Mouse (Mus musculus) testis, adult 2 months (tissue): ENCODE results near the gene Dpp6. TPM values are rescaled to one million over a fixed set of nuclear protein-coding genes. Genes with fewer than 3 reads are reported as not detected.

Source experiments
- H3K27ac ChIP-seq: fragments of 200-500 bp; 2 replicates; pipeline ENCODE4 v1.5.1; 2012; ENCODE audit warnings: low read depth, low read length; ENCODE audit not compliant: control insufficient read depth, insufficient read depth
- H3K27me3 ChIP-seq: fragments of 200-500 bp; 2 replicates; pipeline ENCODE4 v1.6.1; 2012; ENCODE audit warnings: mild to moderate bottlenecking, low read length, moderate library complexity; ENCODE audit not compliant: control insufficient read depth, insufficient read depth
- H3K36me3 ChIP-seq: fragments of 200-500 bp; 2 replicates; pipeline ENCODE4 v1.6.1; 2012; ENCODE audit warnings: mild to moderate bottlenecking, low read length; ENCODE audit not compliant: control insufficient read depth, insufficient read depth
- H3K4me1 ChIP-seq: fragments of 200-500 bp; 2 replicates; pipeline ENCODE4 v1.6.1; 2012; ENCODE audit warnings: low read length; ENCODE audit not compliant: control insufficient read depth, insufficient read depth
- H3K4me3 ChIP-seq: fragments of 200-500 bp; 2 replicates; pipeline ENCODE4 v1.5.1; 2012; ENCODE audit warnings: low read depth, mild to moderate bottlenecking, low read length, moderate library complexity, mixed read lengths; ENCODE audit not compliant: control insufficient read depth
- CTCF ChIP-seq: fragments of 200-500 bp; IDR thresholded peaks from 2 replicates; pipeline ENCODE4 v1.5.1; 2012; ENCODE audit warnings: low read depth, mild to moderate bottlenecking, inconsistent platforms, low read length, moderate library complexity; ENCODE audit not compliant: control insufficient read depth, insufficient read depth, insufficient replicate concordance
- POLR2A ChIP-seq: fragments of 200-500 bp; IDR thresholded peaks from 2 replicates; pipeline ENCODE4 v1.6.1; 2012; ENCODE audit warnings: low read depth, mild to moderate bottlenecking, inconsistent platforms, low read length, moderate library complexity; ENCODE audit not compliant: control insufficient read depth
- polyA plus RNA-seq: library from polyadenylated mRNA; depleted of rRNA; stranded (reverse); fragments of >200 nt; gene quantifications from 2 replicates; pipeline ENCODE4 v1.2.3, GENCODE M21; 2012

Dpp6 gene
- polyA plus RNA-seq, 1 experiment, result 8.3 TPM

- no peaks in the 10 kb centered on the region for H3K4me1 ChIP-seq
- no peaks in the 10 kb centered on the region for H3K27me3 ChIP-seq
- no peak overlapping the region for H3K27ac ChIP-seq
- H3K36me3 ChIP-seq, result no peaks in the 10 kb centered on the region
- H3K4me3 ChIP-seq, result no peak overlapping the region
- TF ChIP-seq CTCF (no peak), POLR2A (no peak)
Observed at GRCm38 (mm10) chr5:27037796-27038195, 220.8 kb downstream of the Dpp6 start.

- no peaks in the 10 kb centered on the region for H3K36me3 ChIP-seq
- no peak for TF ChIP-seq POLR2A
- peak; percentile 25; the same call in 1 of the 2 replicates for TF ChIP-seq CTCF
- H3K4me1 ChIP-seq, result no peaks in the 10 kb centered on the region; the same call in 1 of the 2 replicates
- no peak overlapping the region for H3K4me3 ChIP-seq
- no peaks in the 10 kb centered on the region; the same call in 1 of the 2 replicates for H3K27me3 ChIP-seq
- H3K27ac ChIP-seq, result no peak overlapping the region
Observed at GRCm38 (mm10) chr5:27048167-27048566, 231.2 kb downstream of the Dpp6 start.

GRCm38 (mm10) chr5:27048926-27049325 lies 231.9 kb downstream of the Dpp6 start:
- no peak for TF ChIP-seq CTCF
- no peak for TF ChIP-seq POLR2A
- Histone ChIP-seq H3K36me3 (no peaks in the 10 kb centered on the region), H3K27me3 (no peaks in the 10 kb centered on the region; the same call in 1 of the 2 replicates), H3K4me3 (0 out of 2 replicates have a peak overlapping the region, but pooled peaks have one; percentile 11), H3K4me1 (no peaks in the 10 kb centered on the region; the same call in 1 of the 2 replicates), H3K27ac (no peak overlapping the region)

- no peak overlapping the region for H3K27ac ChIP-seq
- TF ChIP-seq POLR2A, result no peak
Observed at GRCm38 (mm10) chr5:27049341-27050091, 232.5 kb downstream of the Dpp6 start.

GRCm38 (mm10) chr5:27051250-27051649 lies 234.2 kb downstream of the Dpp6 start:
- no peak overlapping the region for H3K27ac ChIP-seq
- no peaks in the 10 kb centered on the region; the same call in 1 of the 2 replicates for H3K27me3 ChIP-seq
- no peak for TF ChIP-seq CTCF
- TF ChIP-seq POLR2A, result no peak
- H3K4me3 ChIP-seq, result no peak overlapping the region
- H3K36me3 ChIP-seq, result no peaks in the 10 kb centered on the region
- H3K4me1 ChIP-seq, result no peaks in the 10 kb centered on the region; the same call in 1 of the 2 replicates

More at GRCm38 (mm10) chr5:27049341-27050091, 232.5 kb downstream of the Dpp6 start:
- H3K27me3 ChIP-seq, result no peaks in the 10 kb centered on the region; the same call in 1 of the 2 replicates
- H3K4me1 ChIP-seq, result no peaks in the 10 kb centered on the region; the same call in 1 of the 2 replicates
- no peaks in the 10 kb centered on the region for H3K36me3 ChIP-seq
- H3K4me3 ChIP-seq, result no peak overlapping the region

GRCm38 (mm10) chr5:27052441-27052840 lies 235.4 kb downstream of the Dpp6 start:
- Histone ChIP-seq H3K4me1 (no peaks in the 10 kb centered on the region; the same call in 1 of the 2 replicates), H3K27ac (no peak overlapping the region), H3K27me3 (no peaks in the 10 kb centered on the region; the same call in 1 of the 2 replicates), H3K4me3 (no peak overlapping the region), H3K36me3 (no peaks in the 10 kb centered on the region)
- TF ChIP-seq CTCF (no peak), POLR2A (no peak)

- Histone ChIP-seq H3K4me1 (no peaks in the 10 kb centered on the region), H3K36me3 (no peaks in the 10 kb centered on the region), H3K27me3 (no peaks in the 10 kb centered on the region), H3K27ac (no peak overlapping the region), H3K4me3 (no peak overlapping the region)
- TF ChIP-seq CTCF (no peak), POLR2A (no peak)
Observed at GRCm38 (mm10) chr5:27056436-27056835, 239.4 kb downstream of the Dpp6 start.
